Mouse (Mus musculus) hindbrain, embryonic 14.5 days (tissue): ENCODE results near the gene Tm9sf1. TPM values are rescaled to one million over a fixed set of nuclear protein-coding genes. Genes with fewer than 3 reads are reported as not detected.

ENCODE experiments used
- polyA plus RNA-seq: library from polyadenylated mRNA; unstranded; fragments of >200 nt; fragmentation: Nextera tagmentation; extraction: Ambion mirVana; gene quantifications from 2 replicates; pipeline ENCODE4 v1.2.1, GENCODE M21; 2014

Gene Tm9sf1
- polyA plus RNA-seq, 1 experiment from 2014 or later = 58.9 TPM

Other genes with a start within 250 kb of the Tm9sf1 start
- 12.4 and 14.1 TPM in 2 replicates for gene Dhrs4, start 165.0 kb downstream of the Tm9sf1 start, polyA plus RNA-seq
- 30.0 and 31.1 TPM in 2 replicates for gene Carmil3, start 153.2 kb downstream of the Tm9sf1 start, polyA plus RNA-seq
- 3.2 and 4.2 TPM in 2 replicates for gene Cpne6, start 133.4 kb downstream of the Tm9sf1 start, polyA plus RNA-seq
- gene Nrl, start 118.8 kb downstream of the Tm9sf1 start, polyA plus RNA-seq = 0.10 and 0.17 TPM in 2 replicates
- 17.5 and 19.2 TPM in 2 replicates for gene Pck2, start 103.5 kb downstream of the Tm9sf1 start, polyA plus RNA-seq
- 107 and 112 TPM in 2 replicates for gene Dcaf11, start 83.8 kb downstream of the Tm9sf1 start, polyA plus RNA-seq
- 1.4 TPM in 1 of 2 replicates, not detected in the other for gene A730061H03Rik, start 83.4 kb downstream of the Tm9sf1 start, polyA plus RNA-seq
- gene Fitm1, start 68.2 kb downstream of the Tm9sf1 start, polyA plus RNA-seq = 0.27 TPM in 1 of 2 replicates, not detected in the other
- 192 and 207 TPM in 2 replicates for gene Psme1, start 65.7 kb downstream of the Tm9sf1 start, polyA plus RNA-seq
- gene Emc9, start 58.5 kb downstream of the Tm9sf1 start, polyA plus RNA-seq = 37.2 and 39.2 TPM in 2 replicates
- gene Psme2, start 52.7 kb downstream of the Tm9sf1 start, polyA plus RNA-seq = 152 and 179 TPM in 2 replicates
- gene Rnf31, start 52.1 kb downstream of the Tm9sf1 start, polyA plus RNA-seq = 12.5 and 20.4 TPM in 2 replicates
- gene Irf9, start 40.2 kb downstream of the Tm9sf1 start, polyA plus RNA-seq = 7.4 and 8.0 TPM in 2 replicates
- 8.6 and 9.0 TPM in 2 replicates for gene Rec8, start 25.8 kb downstream of the Tm9sf1 start, polyA plus RNA-seq
- 110 and 114 TPM in 2 replicates for gene Ipo4, start 7.8 kb downstream of the Tm9sf1 start, polyA plus RNA-seq
- 1.5 and 2.8 TPM in 2 replicates for gene Gm49378, start 5.9 kb downstream of the Tm9sf1 start, polyA plus RNA-seq
- 0.31 and 0.33 TPM in 2 replicates for gene Tssk4, start 6.4 kb upstream of the Tm9sf1 start, polyA plus RNA-seq
- 70.4 and 71.0 TPM in 2 replicates for gene Mdp1, start 16.7 kb upstream of the Tm9sf1 start, polyA plus RNA-seq
- 35.8 and 40.8 TPM in 2 replicates for gene Gmpr2, start 28.1 kb upstream of the Tm9sf1 start, polyA plus RNA-seq
- 544 and 612 TPM in 2 replicates for gene Nedd8, start 28.3 kb upstream of the Tm9sf1 start, polyA plus RNA-seq
- 24.3 and 25.1 TPM in 2 replicates for gene Tinf2, start 38.0 kb upstream of the Tm9sf1 start, polyA plus RNA-seq
- gene Tgm1, start 70.1 kb upstream of the Tm9sf1 start, polyA plus RNA-seq = 0.14 and 0.25 TPM in 2 replicates
- 46.2 and 48.8 TPM in 2 replicates for gene Rabggta, start 78.5 kb upstream of the Tm9sf1 start, polyA plus RNA-seq
- gene Dhrs1, start 101.9 kb upstream of the Tm9sf1 start, polyA plus RNA-seq = 70.8 and 72.3 TPM in 2 replicates
- gene Nop9, start 101.9 kb upstream of the Tm9sf1 start, polyA plus RNA-seq = 31.4 and 33.0 TPM in 2 replicates
- gene Cideb, start 114.7 kb upstream of the Tm9sf1 start, polyA plus RNA-seq = not detected in 2 replicates
- 0.36 and 0.70 TPM in 2 replicates for gene Ltb4r2, start 117.6 kb upstream of the Tm9sf1 start, polyA plus RNA-seq
- gene Ltb4r1, start 122.2 kb upstream of the Tm9sf1 start, polyA plus RNA-seq = 0.20 TPM in 1 of 2 replicates, not detected in the other
- 5.0 and 5.8 TPM in 2 replicates for gene Adcy4, start 140.3 kb upstream of the Tm9sf1 start, polyA plus RNA-seq
- 1.8 and 2.9 TPM in 2 replicates for gene Ripk3, start 145.1 kb upstream of the Tm9sf1 start, polyA plus RNA-seq
- 9.4 and 10.1 TPM in 2 replicates for gene Nfatc4, start 179.3 kb upstream of the Tm9sf1 start, polyA plus RNA-seq
- 10.8 and 11.7 TPM in 2 replicates for gene Nynrin, start 210.2 kb upstream of the Tm9sf1 start, polyA plus RNA-seq
- gene Cbln3, start 240.6 kb upstream of the Tm9sf1 start, polyA plus RNA-seq = 0.51 and 0.56 TPM in 2 replicates
- 6.6 and 7.0 TPM in 2 replicates for gene Khnyn, start 241.1 kb upstream of the Tm9sf1 start, polyA plus RNA-seq